Mouse (Mus musculus): ENCODE results near the gene Ndufv1. TPM values are rescaled to one million over a fixed set of nuclear protein-coding genes. Genes with fewer than 3 reads are reported as not detected.
"Not testable (repeated sequence)": the region's sequence is repeated elsewhere in the genome, so short reads cannot be mapped to it uniquely, and the experiment has no call there.

The Ndufv1 gene
- 220 and 221 TPM in 2 replicates for polyA plus RNA-seq (2016; fragmentation: Nextera tagmentation; extraction: Ambion mirVana)

- peak; percentile 97 for DNase-seq (ENCODE audit: low spot score)
- 0% methylated on average over 45 of the region's 45 CpGs for WGBS
- H3K27ac ChIP-seq, result peak within 1 kb of the TSS; percentile 76
- H3K27me3 ChIP-seq (ENCODE audit: low read depth, poor library complexity, severe bottlenecking), result no peaks in the 10 kb centered on the region
- peaks cover 17% of the 10 kb centered on the region for H3K4me1 ChIP-seq
- no peaks in the 10 kb centered on the region for H3K9me3 ChIP-seq (replicated peaks)
- H3K36me3 ChIP-seq, result peaks cover 35% of the 10 kb centered on the region
- peak within 1 kb of the TSS; percentile 75 for H3K4me3 ChIP-seq
Measured at GRCm38 (mm10) chr19:4012432-4013022, at the start of gene Ndufv1. Ndufv1 (minus strand) TSS chr19:4012806.

GRCm38 (mm10) chr19:4060899-4061465 lies 48.4 kb upstream of the Ndufv1 start:
- DNase-seq (ENCODE audit: low spot score), result no peak
- no peak overlapping the region for H3K4me3 ChIP-seq
- H3K27ac ChIP-seq, result no peak overlapping the region
- no peaks in the 10 kb centered on the region for H3K9me3 ChIP-seq (replicated peaks)
- WGBS, result 90% methylated on average over 6 of the region's 6 CpGs
- no peaks in the 10 kb centered on the region for H3K36me3 ChIP-seq
- H3K4me1 ChIP-seq, result no peaks in the 10 kb centered on the region
- H3K27me3 ChIP-seq (ENCODE audit: low read depth, poor library complexity, severe bottlenecking), result no peaks in the 10 kb centered on the region

- 91% methylated on average over 8 of the region's 8 CpGs for WGBS
- H3K27ac ChIP-seq; DNase-seq (ENCODE audit: low spot score); H3K9me3 ChIP-seq (replicated peaks); H3K36me3 ChIP-seq; H3K4me3 ChIP-seq; H3K4me1 ChIP-seq; H3K27me3 ChIP-seq (ENCODE audit: low read depth, poor library complexity, severe bottlenecking): not testable (repeated sequence)
Measured at GRCm38 (mm10) chr19:4060044-4060898, 47.7 kb upstream of the Ndufv1 start.

- H3K4me3 ChIP-seq, result no peak within 1 kb of the TSS
- no peak for DNase-seq (ENCODE audit: low spot score)
- H3K9me3 ChIP-seq (replicated peaks), result no peaks in the 10 kb centered on the region
- 85% methylated on average over 15 of the region's 15 CpGs for WGBS
- no peaks in the 10 kb centered on the region for H3K27me3 ChIP-seq (ENCODE audit: low read depth, poor library complexity, severe bottlenecking)
- H3K36me3 ChIP-seq, result no peaks in the 10 kb centered on the region
- no peak within 1 kb of the TSS for H3K27ac ChIP-seq
- H3K4me1 ChIP-seq, result no peaks in the 10 kb centered on the region
Measured at GRCm38 (mm10) chr19:4059069-4059740, 46.6 kb upstream of the Ndufv1 start, which contains the start of gene Gstp3. Gstp3 (minus strand) TSS chr19:4059569.

GRCm38 (mm10) chr19:4058581-4058980 lies 46.0 kb upstream of the Ndufv1 start:
- H3K36me3 ChIP-seq, result no peaks in the 10 kb centered on the region
- H3K27ac ChIP-seq, result no peak overlapping the region
- no peaks in the 10 kb centered on the region for H3K4me1 ChIP-seq
- DNase-seq (ENCODE audit: low spot score), result no peak
- H3K27me3 ChIP-seq (ENCODE audit: low read depth, poor library complexity, severe bottlenecking), result no peaks in the 10 kb centered on the region
- H3K4me3 ChIP-seq, result no peak overlapping the region
- H3K9me3 ChIP-seq (replicated peaks), result no peaks in the 10 kb centered on the region
- 90% methylated on average over 5 of the region's 5 CpGs for WGBS

- Histone ChIP-seq H3K4me1 (no peaks in the 10 kb centered on the region), H3K36me3 (no peaks in the 10 kb centered on the region), H3K27me3 (ENCODE audit: low read depth, poor library complexity, severe bottlenecking) (no peaks in the 10 kb centered on the region), H3K27ac (no peak overlapping the region), H3K9me3 (replicated peaks) (no peaks in the 10 kb centered on the region), H3K4me3 (no peak overlapping the region)
- no peak for DNase-seq (ENCODE audit: low spot score)
- WGBS, result 95% methylated on average over 7 of the region's 7 CpGs
Measured at GRCm38 (mm10) chr19:4057962-4058361, 45.4 kb upstream of the Ndufv1 start.

- Histone ChIP-seq H3K4me1 (no peaks in the 10 kb centered on the region), H3K9me3 (replicated peaks) (no peaks in the 10 kb centered on the region), H3K36me3 (no peaks in the 10 kb centered on the region), H3K27ac (no peak overlapping the region), H3K4me3 (no peak overlapping the region), H3K27me3 (ENCODE audit: low read depth, poor library complexity, severe bottlenecking) (no peaks in the 10 kb centered on the region)
- DNase-seq (ENCODE audit: low spot score), result no peak
- WGBS, result 89% methylated on average over 13 of the region's 13 CpGs
Measured at GRCm38 (mm10) chr19:4057389-4057788, 44.8 kb upstream of the Ndufv1 start.

- 44% methylated on average over 4 of the region's 4 CpGs for WGBS
- DNase-seq (ENCODE audit: low spot score), result no peak
- Histone ChIP-seq H3K27ac (no peak overlapping the region), H3K4me1 (no peaks in the 10 kb centered on the region), H3K4me3 (no peak overlapping the region), H3K27me3 (ENCODE audit: low read depth, poor library complexity, severe bottlenecking) (no peaks in the 10 kb centered on the region), H3K36me3 (no peaks in the 10 kb centered on the region), H3K9me3 (replicated peaks) (no peaks in the 10 kb centered on the region)
Measured at GRCm38 (mm10) chr19:4056727-4057126, 44.1 kb upstream of the Ndufv1 start.

- Histone ChIP-seq H3K4me1 (no peaks in the 10 kb centered on the region), H3K27me3 (ENCODE audit: low read depth, poor library complexity, severe bottlenecking) (no peaks in the 10 kb centered on the region), H3K4me3 (no peak overlapping the region), H3K9me3 (replicated peaks) (no peaks in the 10 kb centered on the region), H3K27ac (no peak overlapping the region), H3K36me3 (no peaks in the 10 kb centered on the region)
- WGBS, result 64% methylated on average over 15 of the region's 15 CpGs
- no peak for DNase-seq (ENCODE audit: low spot score)
Measured at GRCm38 (mm10) chr19:4055947-4056693, 43.5 kb upstream of the Ndufv1 start.

- no peaks in the 10 kb centered on the region for H3K36me3 ChIP-seq
- no peak overlapping the region for H3K27ac ChIP-seq
- 72% methylated on average over 8 of the region's 8 CpGs for WGBS
- no peaks in the 10 kb centered on the region for H3K27me3 ChIP-seq (ENCODE audit: low read depth, poor library complexity, severe bottlenecking)
- no peaks in the 10 kb centered on the region for H3K9me3 ChIP-seq (replicated peaks)
- no peaks in the 10 kb centered on the region for H3K4me1 ChIP-seq
- DNase-seq (ENCODE audit: low spot score), result no peak
- H3K4me3 ChIP-seq, result no peak overlapping the region
Measured at GRCm38 (mm10) chr19:4055216-4055946, 42.8 kb upstream of the Ndufv1 start.

GRCm38 (mm10) chr19:4054613-4055012 lies 42.0 kb upstream of the Ndufv1 start:
- 88% methylated on average over 5 of the region's 5 CpGs for WGBS
- no peaks in the 10 kb centered on the region for H3K27me3 ChIP-seq (ENCODE audit: low read depth, poor library complexity, severe bottlenecking)
- no peak for DNase-seq (ENCODE audit: low spot score)
- no peaks in the 10 kb centered on the region for H3K36me3 ChIP-seq
- H3K27ac ChIP-seq, result no peak overlapping the region
- H3K4me3 ChIP-seq, result no peak overlapping the region
- no peaks in the 10 kb centered on the region for H3K4me1 ChIP-seq
- no peaks in the 10 kb centered on the region for H3K9me3 ChIP-seq (replicated peaks)

- H3K27me3 ChIP-seq (ENCODE audit: low read depth, poor library complexity, severe bottlenecking), result no peaks in the 10 kb centered on the region
- WGBS, result 86% methylated on average over 5 of the region's 5 CpGs
- H3K9me3 ChIP-seq (replicated peaks), result no peaks in the 10 kb centered on the region
- H3K4me1 ChIP-seq, result no peaks in the 10 kb centered on the region
- H3K36me3 ChIP-seq, result no peaks in the 10 kb centered on the region
- no peak overlapping the region for H3K27ac ChIP-seq
- no peak overlapping the region for H3K4me3 ChIP-seq
- DNase-seq (ENCODE audit: low spot score), result no peak
Measured at GRCm38 (mm10) chr19:4052516-4053030, 40.0 kb upstream of the Ndufv1 start.
